Mouse (Mus musculus): ENCODE measurements around the gene Olfr1264. TPM values are rescaled to one million over a fixed set of nuclear protein-coding genes. Genes with fewer than 3 reads are reported as not detected.

Olfr1264 gene
- total RNA-seq (2021): not detected

GRCm38 (mm10) chr2:90025477-90025876 lies at the start of gene Olfr1264:
Gene Olfr1264 (minus strand): TSS chr2:90025577.
- no peak for DNase-seq

GRCm38 (mm10) chr2:90070065-90070464 lies 44.7 kb upstream of the Olfr1264 start:
- no peak for DNase-seq

- DNase-seq: no peak
These were observed 38.1 kb upstream of the Olfr1264 start, which contains the start of gene Olfr140 for GRCm38 (mm10) chr2:90063494-90063893. Gene Olfr140 (minus strand): TSS chr2:90063594.

GRCm38 (mm10) chr2:90035037-90035436 lies 9.7 kb upstream of the Olfr1264 start, which contains the start of gene Olfr1265:
Gene Olfr1265 (plus strand): TSS chr2:90035337.
- no peak for DNase-seq

GRCm38 (mm10) chr2:90011831-90012230 lies 13.5 kb downstream of the Olfr1264 start, which contains the start of gene Olfr1263:
Gene Olfr1263 (plus strand): TSS chr2:90012131.
- DNase-seq: no peak

GRCm38 (mm10) chr2:89999845-90000244 lies 25.5 kb downstream of the Olfr1264 start, which contains the start of gene Olfr1262:
Gene Olfr1262 (plus strand): TSS chr2:90000145.
- DNase-seq: no peak

GRCm38 (mm10) chr2:89990921-89991320 lies 34.5 kb downstream of the Olfr1264 start, which contains the start of gene Olfr1261:
Gene Olfr1261 (plus strand): TSS chr2:89991221.
- DNase-seq: no peak

GRCm38 (mm10) chr2:89977709-89978108 lies 47.7 kb downstream of the Olfr1264 start:
- DNase-seq: no peak

GRCm38 (mm10) chr2:89974184-89974583 lies 51.2 kb downstream of the Olfr1264 start, which contains the start of gene Olfr1260:
Gene Olfr1260 (plus strand): TSS chr2:89974340.
- no peak for DNase-seq

Other genes starting within 250 kb of the Olfr1264 start
- not detected for gene Olfr1254, start 232.0 kb downstream of the Olfr1264 start, total RNA-seq (2021)
- gene Olfr1255, start 213.5 kb downstream of the Olfr1264 start, total RNA-seq (2021): not detected
- gene Olfr1256, start 184.0 kb downstream of the Olfr1264 start, total RNA-seq (2021): not detected
- not detected for gene Olfr48, start 177.4 kb downstream of the Olfr1264 start, total RNA-seq (2021)
- gene Olfr1257, start 147.1 kb downstream of the Olfr1264 start, total RNA-seq (2021): not detected
- not detected for gene Olfr1258, start 98.3 kb downstream of the Olfr1264 start, total RNA-seq (2021)
- not detected for gene Olfr1259, start 76.9 kb downstream of the Olfr1264 start, total RNA-seq (2021)
- gene Olfr1260, start 51.2 kb downstream of the Olfr1264 start, total RNA-seq (2021): not detected
- not detected for gene Olfr1261, start 34.4 kb downstream of the Olfr1264 start, total RNA-seq (2021)
- not detected for gene Olfr1262, start 25.4 kb downstream of the Olfr1264 start, total RNA-seq (2021)
- not detected for gene Olfr1263, start 13.4 kb downstream of the Olfr1264 start, total RNA-seq (2021)
- gene Olfr1265, start 9.8 kb upstream of the Olfr1264 start, total RNA-seq (2021): not detected
- gene Olfr140, start 38.0 kb upstream of the Olfr1264 start, total RNA-seq (2021): not detected
- gene Olfr1269, start 95.8 kb upstream of the Olfr1264 start, total RNA-seq (2021): not detected
- gene Olfr32, start 116.7 kb upstream of the Olfr1264 start, total RNA-seq (2021): not detected
- not detected for gene Olfr1270, start 127.5 kb upstream of the Olfr1264 start, total RNA-seq (2021)
- gene Olfr1506, start 198.9 kb upstream of the Olfr1264 start, total RNA-seq (2021): not detected
- not detected for gene Olfr142, start 232.0 kb upstream of the Olfr1264 start, total RNA-seq (2021)
- not detected for gene Olfr1271, start 245.5 kb upstream of the Olfr1264 start, total RNA-seq (2021)

Measured in heart, postnatal 4 days (tissue).